Mouse (Mus musculus): Measurements from ENCODE around the gene Brsk1. TPM values are rescaled to one million over a fixed set of nuclear protein-coding genes. Genes with fewer than 3 reads are reported as not detected.

Brsk1 gene
- total and polyA plus RNA-seq, 3 experiments: 0.89 to 1.7 (median 1.5) TPM

DNA sequence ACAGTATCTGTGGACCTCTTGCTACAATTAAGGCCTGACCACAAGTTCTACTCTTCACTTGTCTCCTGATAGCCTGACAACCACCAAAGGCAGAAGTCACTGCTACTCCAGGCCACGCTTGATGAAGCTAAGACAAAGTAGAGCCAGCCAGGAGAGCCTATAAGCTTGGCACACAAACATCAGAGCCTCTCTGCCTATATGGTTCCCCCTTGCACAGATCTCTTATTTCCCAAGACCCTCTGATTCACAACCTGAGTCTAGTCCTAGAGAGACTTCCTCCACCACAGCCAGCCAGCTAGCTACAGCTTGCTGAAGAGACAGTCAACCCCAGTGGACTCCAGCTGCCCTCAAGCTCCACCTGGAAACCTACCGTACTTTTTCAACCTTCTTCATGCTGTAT lies 42.4 kb upstream of the Brsk1 start:
- peaks cover 11% of the 10 kb centered on the region for H3K36me3 ChIP-seq (ENCODE audit: control insufficient read depth, insufficient read depth, low read length)
- no peaks in the 10 kb centered on the region for H3K27me3 ChIP-seq (ENCODE audit: control insufficient read depth, insufficient read depth, low read length)
- intact Hi-C loops (cut with DNase I): no loop called here
- no peak overlapping the region for H3K9ac ChIP-seq (ENCODE audit: low read depth, low read length)
- 76% methylated on average over 2 of the region's 2 CpGs for WGBS
- no peak overlapping the region for H3K4me3 ChIP-seq
- peaks cover 6% of the 10 kb centered on the region for H3K79me2 ChIP-seq (replicated peaks; ENCODE audit: control insufficient read depth, insufficient read depth, low read length)
- no peak for DNase-seq
- TF ChIP-seq POLR2A (IDR thresholded peaks at IDR 0.05; ENCODE audit: insufficient read depth, low read depth, low read length): no peak
- no peak for TF ChIP-seq EP300 (IDR thresholded peaks at IDR 0.05; ENCODE audit: insufficient read depth, low read depth, low read length)
- no peak for TF ChIP-seq CTCF (IDR thresholded peaks at IDR 0.05)
- H3K4me1 ChIP-seq (ENCODE audit: control insufficient read depth, insufficient read depth, low read length): peaks cover 24% of the 10 kb centered on the region
- no peak overlapping the region; the same call in 1 of the 2 replicates for H3K27ac ChIP-seq

DNA sequence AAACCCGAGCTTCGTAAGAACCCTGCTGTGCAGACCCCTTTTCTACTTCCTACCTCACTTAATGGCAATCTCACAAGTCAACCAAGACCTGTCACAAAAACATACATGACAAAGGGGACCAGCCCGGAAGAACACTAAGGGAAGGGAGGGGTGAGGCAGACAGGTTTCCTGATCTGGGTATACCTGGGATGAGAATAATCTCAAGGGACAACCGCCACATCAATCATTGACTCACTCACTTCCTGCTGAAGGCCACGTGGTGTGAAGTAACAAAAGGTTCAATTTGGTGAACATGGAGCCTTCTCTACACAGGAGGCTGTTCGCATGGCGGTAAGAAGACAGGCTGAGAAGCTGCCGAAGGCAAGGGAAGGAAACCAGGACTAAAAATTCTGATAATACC lies 38.8 kb upstream of the Brsk1 start:
- Histone ChIP-seq H3K27ac (no peak overlapping the region), H3K9ac (ENCODE audit: low read depth, low read length) (no peak overlapping the region), H3K79me2 (replicated peaks; ENCODE audit: control insufficient read depth, insufficient read depth, low read length) (peaks cover 10% of the 10 kb centered on the region), H3K27me3 (ENCODE audit: control insufficient read depth, insufficient read depth, low read length) (no peaks in the 10 kb centered on the region), H3K36me3 (ENCODE audit: control insufficient read depth, insufficient read depth, low read length) (peaks cover 28% of the 10 kb centered on the region), H3K4me3 (no peak overlapping the region), H3K4me1 (ENCODE audit: control insufficient read depth, insufficient read depth, low read length) (peaks cover 37% of the 10 kb centered on the region)
- WGBS: 46% methylated on average over 8 of the region's 8 CpGs
- TF ChIP-seq CTCF (IDR thresholded peaks at IDR 0.05) (no peak), EP300 (IDR thresholded peaks at IDR 0.05; ENCODE audit: insufficient read depth, low read depth, low read length) (no peak), POLR2A (IDR thresholded peaks at IDR 0.05; ENCODE audit: insufficient read depth, low read depth, low read length) (no peak)
- intact Hi-C loops (cut with DNase I): loop anchor here (10.0 kb wide), 3 partner anchors 143 to 1493 kb away; partner anchors contain the start of genes Fiz1, Gm44973, Rpl28 and Zfp524
- no peak for DNase-seq

DNA sequence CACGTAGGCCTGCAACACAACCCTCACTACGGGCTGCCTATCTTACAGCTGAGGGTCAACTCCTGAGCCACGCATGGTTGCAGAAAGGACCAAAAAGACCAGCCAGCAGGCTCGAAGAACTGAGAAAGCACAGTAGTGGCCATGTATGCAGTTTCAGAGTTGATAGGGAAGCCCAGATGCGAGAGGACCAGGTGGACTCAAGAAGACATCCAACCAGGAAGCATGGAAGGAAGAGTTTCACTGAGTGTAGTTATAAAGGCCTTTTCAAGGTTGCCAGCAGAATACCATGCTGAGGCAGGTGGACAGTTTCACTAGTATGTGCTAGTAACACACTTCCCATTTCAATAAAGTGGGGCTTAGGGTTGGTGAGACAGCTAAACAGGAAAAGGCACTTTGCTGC lies 37.7 kb upstream of the Brsk1 start:
- no peak overlapping the region for H3K4me3 ChIP-seq
- DNase-seq: no peak
- no peaks in the 10 kb centered on the region for H3K27me3 ChIP-seq (ENCODE audit: control insufficient read depth, insufficient read depth, low read length)
- 63% methylated on average over 5 of the region's 5 CpGs for WGBS
- H3K36me3 ChIP-seq (ENCODE audit: control insufficient read depth, insufficient read depth, low read length): peaks cover 32% of the 10 kb centered on the region
- H3K9ac ChIP-seq (ENCODE audit: low read depth, low read length): no peak overlapping the region
- no peak for TF ChIP-seq POLR2A (IDR thresholded peaks at IDR 0.05; ENCODE audit: insufficient read depth, low read depth, low read length)
- no peak for TF ChIP-seq EP300 (IDR thresholded peaks at IDR 0.05; ENCODE audit: insufficient read depth, low read depth, low read length)
- no peak for TF ChIP-seq CTCF (IDR thresholded peaks at IDR 0.05)
- intact Hi-C loops (cut with DNase I): loop anchor here (10.0 kb wide), 3 partner anchors 142 to 1492 kb away; partner anchors contain the start of genes Fiz1, Gm44973, Rpl28 and Zfp524
- no peak overlapping the region for H3K27ac ChIP-seq
- peaks cover 38% of the 10 kb centered on the region for H3K4me1 ChIP-seq (ENCODE audit: control insufficient read depth, insufficient read depth, low read length)
- peaks cover 10% of the 10 kb centered on the region for H3K79me2 ChIP-seq (replicated peaks; ENCODE audit: control insufficient read depth, insufficient read depth, low read length)

DNA sequence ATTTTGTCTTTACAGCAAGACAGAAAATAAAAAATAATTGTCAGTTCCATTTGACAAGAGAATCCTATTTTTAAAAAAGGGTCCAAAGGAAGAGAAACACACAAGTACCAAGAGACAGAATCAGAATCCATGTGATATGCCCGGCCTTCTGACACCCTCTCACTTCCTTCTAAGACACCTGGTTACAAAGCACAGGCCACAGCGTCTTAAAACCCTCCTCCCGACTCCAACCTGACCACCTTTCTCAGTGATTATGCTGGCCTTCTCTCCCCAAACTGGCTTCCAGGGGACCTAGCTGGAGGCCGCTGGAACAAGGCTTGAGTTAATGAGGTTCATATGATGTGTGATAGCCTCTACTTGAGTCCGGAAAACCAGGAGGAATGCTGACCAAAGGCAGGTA lies 37.1 kb upstream of the Brsk1 start:
- peaks cover 32% of the 10 kb centered on the region for H3K36me3 ChIP-seq (ENCODE audit: control insufficient read depth, insufficient read depth, low read length)
- H3K9ac ChIP-seq (ENCODE audit: low read depth, low read length): no peak overlapping the region
- no peak for DNase-seq
- WGBS: 67% methylated on average over 5 of the region's 5 CpGs
- intact Hi-C loops (cut with DNase I): loop anchor here (10.0 kb wide), 3 partner anchors 141 to 1491 kb away; partner anchors contain the start of genes Fiz1, Gm44973, Rpl28 and Zfp524
- TF ChIP-seq CTCF (IDR thresholded peaks at IDR 0.05) (no peak), EP300 (IDR thresholded peaks at IDR 0.05; ENCODE audit: insufficient read depth, low read depth, low read length) (no peak), POLR2A (IDR thresholded peaks at IDR 0.05; ENCODE audit: insufficient read depth, low read depth, low read length) (no peak)
- no peak overlapping the region for H3K4me3 ChIP-seq
- H3K27ac ChIP-seq: no peak overlapping the region
- H3K27me3 ChIP-seq (ENCODE audit: control insufficient read depth, insufficient read depth, low read length): no peaks in the 10 kb centered on the region
- peaks cover 34% of the 10 kb centered on the region for H3K4me1 ChIP-seq (ENCODE audit: control insufficient read depth, insufficient read depth, low read length)
- peaks cover 11% of the 10 kb centered on the region for H3K79me2 ChIP-seq (replicated peaks; ENCODE audit: control insufficient read depth, insufficient read depth, low read length)

DNA sequence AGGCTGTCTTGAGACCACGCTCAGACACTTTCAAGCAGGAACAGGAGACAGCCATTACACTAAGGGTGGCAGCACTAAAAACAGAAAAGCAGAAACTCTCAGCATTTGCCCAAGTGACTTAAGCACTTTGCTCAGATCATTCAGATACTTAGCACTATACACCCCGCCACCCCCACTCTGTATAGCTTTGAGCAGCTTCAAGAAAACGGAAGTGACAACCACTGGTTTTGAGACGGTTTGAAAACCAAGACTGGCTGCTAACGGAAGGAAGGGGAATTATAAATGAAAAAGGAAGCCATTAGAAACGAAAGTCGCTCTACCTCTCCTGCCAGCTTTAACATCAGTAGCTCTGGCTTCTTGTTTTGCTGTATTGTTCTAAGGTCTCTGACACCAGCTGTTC lies 36.6 kb upstream of the Brsk1 start:
- DNase-seq: peak in 1 of 2 experiments; percentile 55
- no peak overlapping the region for H3K4me3 ChIP-seq
- peaks cover 32% of the 10 kb centered on the region for H3K36me3 ChIP-seq (ENCODE audit: control insufficient read depth, insufficient read depth, low read length)
- WGBS: 51% methylated on average over 7 of the region's 7 CpGs
- no peaks in the 10 kb centered on the region for H3K27me3 ChIP-seq (ENCODE audit: control insufficient read depth, insufficient read depth, low read length)
- TF ChIP-seq CTCF (IDR thresholded peaks at IDR 0.05): no peak
- no peak for TF ChIP-seq POLR2A (IDR thresholded peaks at IDR 0.05; ENCODE audit: insufficient read depth, low read depth, low read length)
- no peak for TF ChIP-seq EP300 (IDR thresholded peaks at IDR 0.05; ENCODE audit: insufficient read depth, low read depth, low read length)
- intact Hi-C loops (cut with DNase I): loop anchor here (10.0 kb wide), 3 partner anchors 141 to 1491 kb away; partner anchors contain the start of genes Fiz1, Gm44973, Rpl28 and Zfp524
- H3K79me2 ChIP-seq (replicated peaks; ENCODE audit: control insufficient read depth, insufficient read depth, low read length): peaks cover 11% of the 10 kb centered on the region
- no peak overlapping the region for H3K9ac ChIP-seq (ENCODE audit: low read depth, low read length)
- H3K27ac ChIP-seq: peak overlapping the region; percentile 41
- H3K4me1 ChIP-seq (ENCODE audit: control insufficient read depth, insufficient read depth, low read length): peaks cover 34% of the 10 kb centered on the region

DNA sequence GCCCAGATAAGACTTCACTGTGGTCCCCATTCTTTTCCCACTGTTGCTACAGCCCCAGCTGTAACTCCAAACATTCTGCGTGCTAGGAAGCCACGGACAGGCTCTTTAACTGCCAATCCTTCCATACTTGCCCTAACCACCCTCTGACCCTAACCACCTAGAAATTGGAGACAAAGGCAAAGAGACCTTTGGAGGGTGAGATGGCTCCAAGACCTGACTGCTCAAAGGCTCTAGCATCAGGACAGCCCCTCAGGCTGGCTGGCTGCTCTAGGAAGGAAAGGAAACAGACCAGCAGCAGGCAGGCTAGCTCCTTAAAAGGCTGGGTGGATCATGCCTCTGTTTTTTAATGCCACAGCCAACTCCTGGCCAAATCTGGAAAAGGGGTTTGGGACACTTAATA lies 36.2 kb upstream of the Brsk1 start:
- peaks cover 11% of the 10 kb centered on the region for H3K79me2 ChIP-seq (replicated peaks; ENCODE audit: control insufficient read depth, insufficient read depth, low read length)
- H3K27me3 ChIP-seq (ENCODE audit: control insufficient read depth, insufficient read depth, low read length): no peaks in the 10 kb centered on the region
- H3K4me3 ChIP-seq: no peak overlapping the region
- 42% methylated on average over 2 of the region's 2 CpGs for WGBS
- H3K36me3 ChIP-seq (ENCODE audit: control insufficient read depth, insufficient read depth, low read length): peaks cover 32% of the 10 kb centered on the region
- peak overlapping the region; percentile 41 for H3K27ac ChIP-seq
- TF ChIP-seq EP300 (IDR thresholded peaks at IDR 0.05; ENCODE audit: insufficient read depth, low read depth, low read length) (no peak), POLR2A (IDR thresholded peaks at IDR 0.05; ENCODE audit: insufficient read depth, low read depth, low read length) (no peak), CTCF (IDR thresholded peaks at IDR 0.05) (no peak)
- peaks cover 34% of the 10 kb centered on the region for H3K4me1 ChIP-seq (ENCODE audit: control insufficient read depth, insufficient read depth, low read length)
- H3K9ac ChIP-seq (ENCODE audit: low read depth, low read length): peak overlapping the region; percentile 25; the same call in 1 of the 2 replicates
- intact Hi-C loops (cut with DNase I): loop anchor here (10.0 kb wide), 3 partner anchors 141 to 1491 kb away; partner anchors contain the start of genes Fiz1, Gm44973, Rpl28 and Zfp524
- no peak for DNase-seq

Data from heart, adult 2 months (tissue).